Mouse (Mus musculus) forebrain, embryonic 13.5 days (tissue): ENCODE measurements around the gene Slc9b2. TPM values are rescaled to one million over a fixed set of nuclear protein-coding genes. Genes with fewer than 3 reads are reported as not detected.

Experiments used
- ATAC-seq: fragments of 200-750 bp; cut with Nextera tagmentation; 2 replicates; pipeline ENCODE4 v1.8.0; 2017
- H3K27ac ChIP-seq: fragments of 300-500 bp; sonication (generic); 2 replicates; pipeline ENCODE4 v1.5.1; 2015; ENCODE audit warnings: inconsistent platforms, mild to moderate bottlenecking, moderate library complexity
- H3K27me3 ChIP-seq: fragments of 300-500 bp; sonication (generic); 2 replicates; pipeline ENCODE4 v1.6.1; 2015; ENCODE audit warnings: mild to moderate bottlenecking, inconsistent platforms
- H3K36me3 ChIP-seq: fragments of 300-500 bp; sonication (generic); 2 replicates; pipeline ENCODE4 v1.6.1; 2015; ENCODE audit warnings: mild to moderate bottlenecking, inconsistent platforms; ENCODE audit not compliant: poor library complexity, severe bottlenecking
- H3K4me1 ChIP-seq: fragments of 300-500 bp; sonication (generic); 2 replicates; pipeline ENCODE4 v1.6.1; 2015; ENCODE audit warnings: inconsistent platforms
- H3K4me2 ChIP-seq: fragments of 300-500 bp; sonication (generic); 2 replicates; pipeline ENCODE4 v1.6.1; 2015; ENCODE audit warnings: inconsistent platforms, mild to moderate bottlenecking, moderate library complexity
- H3K4me3 ChIP-seq: fragments of 300-500 bp; sonication (generic); 2 replicates; pipeline ENCODE4 v1.5.1; 2015; ENCODE audit warnings: mild to moderate bottlenecking, inconsistent platforms
- H3K9ac ChIP-seq: fragments of 300-500 bp; sonication (generic); 2 replicates; pipeline ENCODE4 v1.6.1; 2015; ENCODE audit warnings: mild to moderate bottlenecking, inconsistent platforms
- H3K9me3 ChIP-seq: fragments of 300-500 bp; sonication (generic); replicated peaks from 2 replicates; pipeline ENCODE4 v1.6.1; 2016; ENCODE audit warnings: inconsistent platforms
- WGBS: fragments of 180-500 bp; shearing (Covaris S2); methylation state at CpG from one replicate; pipeline ENCODE4 v1.1.7; 2015; 5-methylcytosine and 5-hydroxymethylcytosine counted together
- polyA plus RNA-seq: library from polyadenylated mRNA; unstranded; fragments of >200 nt; fragmentation: Nextera tagmentation; extraction: Ambion mirVana; gene quantifications from 2 replicates; pipeline ENCODE4 v1.2.1, GENCODE M21; 2015

The Slc9b2 gene
- polyA plus RNA-seq, 1 experiment from 2014 or later = 0.83 TPM

DNA sequence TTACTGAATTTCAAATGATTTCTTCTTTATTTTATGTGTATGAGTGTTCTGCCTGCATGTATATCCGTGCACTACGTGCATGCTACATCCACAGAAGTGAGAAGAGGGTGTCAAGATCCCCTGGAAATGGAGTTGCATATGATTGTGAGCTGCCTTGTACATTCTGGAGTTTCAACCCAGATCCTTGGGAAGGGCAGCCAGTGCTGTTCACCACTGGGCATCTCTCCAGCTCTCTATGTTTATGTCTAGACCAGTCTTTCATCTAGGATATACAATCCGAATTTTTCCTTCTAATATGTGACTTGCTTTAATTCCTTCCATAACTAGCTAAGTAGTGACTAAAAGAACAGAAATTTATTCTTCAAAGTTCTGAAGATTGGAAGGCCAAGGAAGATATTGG is 68.3 kb downstream of the Slc9b2 start:
- H3K4me3 ChIP-seq = no peak overlapping the region
- 85% methylated on average over 3 of the region's 3 CpGs for WGBS

GRCm38 (mm10) chr3:135377445-135377844 is 69.9 kb downstream of the Slc9b2 start:
- Histone ChIP-seq H3K4me3 (no peak overlapping the region), H3K4me2 (no peak overlapping the region), H3K36me3 (no peaks in the 10 kb centered on the region), H3K9ac (no peak overlapping the region), H3K27me3 (no peaks in the 10 kb centered on the region), H3K9me3 (no peaks in the 10 kb centered on the region), H3K27ac (no peak overlapping the region), H3K4me1 (no peaks in the 10 kb centered on the region)
- ATAC-seq = no peak
- 86% methylated on average over 10 of the region's 10 CpGs for WGBS

More for the DNA sequence above, 68.3 kb downstream of the Slc9b2 start:
- no peaks in the 10 kb centered on the region for H3K4me1 ChIP-seq
- no peaks in the 10 kb centered on the region for H3K27me3 ChIP-seq
- ATAC-seq = no peak
- H3K9ac ChIP-seq = no peak overlapping the region
- no peaks in the 10 kb centered on the region for H3K9me3 ChIP-seq
- H3K4me2 ChIP-seq = no peak overlapping the region
- no peak overlapping the region for H3K27ac ChIP-seq
- H3K36me3 ChIP-seq = no peaks in the 10 kb centered on the region

- no peak for ATAC-seq
- no peak overlapping the region for H3K27ac ChIP-seq
- no peak overlapping the region for H3K9ac ChIP-seq
- H3K27me3 ChIP-seq = no peaks in the 10 kb centered on the region
- no peaks in the 10 kb centered on the region for H3K4me1 ChIP-seq
- H3K9me3 ChIP-seq = no peaks in the 10 kb centered on the region
- no peak overlapping the region for H3K4me3 ChIP-seq
- 91% methylated on average over 4 of the region's 4 CpGs for WGBS
- H3K4me2 ChIP-seq = no peak overlapping the region
- H3K36me3 ChIP-seq = no peaks in the 10 kb centered on the region
Measured at GRCm38 (mm10) chr3:135379868-135380267, 72.4 kb downstream of the Slc9b2 start.

- Histone ChIP-seq H3K4me1 (no peaks in the 10 kb centered on the region), H3K27me3 (no peaks in the 10 kb centered on the region), H3K9me3 (no peaks in the 10 kb centered on the region), H3K4me3 (no peak overlapping the region), H3K4me2 (no peak overlapping the region), H3K27ac (no peak overlapping the region), H3K36me3 (no peaks in the 10 kb centered on the region), H3K9ac (no peak overlapping the region)
- WGBS = 86% methylated on average over 6 of the region's 6 CpGs
- no peak for ATAC-seq
Measured at GRCm38 (mm10) chr3:135393186-135393585, 85.7 kb downstream of the Slc9b2 start.

Other genes starting within 250 kb of the Slc9b2 start
- 30.0 and 31.8 TPM in 2 replicates for gene Cenpe, start 95.2 kb upstream of the Slc9b2 start, polyA plus RNA-seq
- 2.9 TPM in 2 replicates for gene Bdh2, start 26.5 kb upstream of the Slc9b2 start, polyA plus RNA-seq
- gene Slc9b1, start 40.3 kb downstream of the Slc9b2 start, polyA plus RNA-seq = not detected in 2 replicates
- gene Cisd2, start 116.2 kb downstream of the Slc9b2 start, polyA plus RNA-seq = 77.3 and 80.3 TPM in 2 replicates
- 470 and 482 TPM in 2 replicates for gene Ube2d3, start 130.4 kb downstream of the Slc9b2 start, polyA plus RNA-seq
- 2.8 and 3.1 TPM in 2 replicates for gene Manba, start 177.9 kb downstream of the Slc9b2 start, polyA plus RNA-seq